Mouse (Mus musculus): ENCODE results near the gene Cables2. TPM values are rescaled to one million over a fixed set of nuclear protein-coding genes. Genes with fewer than 3 reads are reported as not detected.

Cables2 gene
- 41.6 TPM for total RNA-seq (2023)

GRCm38 (mm10) chr2:180273394-180274244 is at the start of gene Cables2:
Gene Cables2 (minus strand): TSS chr2:180273496.

GRCm38 (mm10) chr2:180289440-180290108 is 16.3 kb upstream of the Cables2 start, which contains the start of gene Rbbp8nl:
Gene Rbbp8nl (minus strand): TSS chr2:180289879.

GRCm38 (mm10) chr2:180257001-180257521 is 16.2 kb downstream of the Cables2 start, which contains the start of gene Rps21:
Gene Rps21 (plus strand): TSS chr2:180257377.

GRCm38 (mm10) chr2:180225762-180226378 is 47.4 kb downstream of the Cables2 start, which contains the start of gene Lama5:
Gene Lama5 (minus strand): TSS chr2:180225859.

Other genes with a start within 250 kb of the Cables2 start
- 39.2 TPM for gene Lsm14b, start 248.5 kb downstream of the Cables2 start, total RNA-seq (2023)
- gene Psma7, start 231.1 kb downstream of the Cables2 start, total RNA-seq (2023), result 120 TPM
- gene Ss18l1, start 231.0 kb downstream of the Cables2 start, total RNA-seq (2023), result 5.3 TPM
- 17.5 TPM for gene Mtg2, start 202.9 kb downstream of the Cables2 start, total RNA-seq (2023)
- gene Hrh3, start 169.0 kb downstream of the Cables2 start, total RNA-seq (2023), result not detected
- 31.1 TPM for gene Osbpl2, start 154.2 kb downstream of the Cables2 start, total RNA-seq (2023)
- gene Adrm1, start 102.0 kb downstream of the Cables2 start, total RNA-seq (2023), result 129 TPM
- gene Lama5, start 47.6 kb downstream of the Cables2 start, total RNA-seq (2023), result 0.29 TPM
- 2,699 TPM for gene Rps21, start 16.1 kb downstream of the Cables2 start, total RNA-seq (2023)
- gene Rbbp8nl, start 16.4 kb upstream of the Cables2 start, total RNA-seq (2023), result not detected
- not detected for gene Gata5, start 61.2 kb upstream of the Cables2 start, total RNA-seq (2023)
- 8.4 TPM for gene Slco4a1, start 182.7 kb upstream of the Cables2 start, total RNA-seq (2023)
- gene Ntsr1, start 226.5 kb upstream of the Cables2 start, total RNA-seq (2023), result not detected